Mouse (Mus musculus) stomach, postnatal 0 days (tissue): ENCODE results near the gene Hoxa10. TPM values are rescaled to one million over a fixed set of nuclear protein-coding genes. Genes with fewer than 3 reads are reported as not detected.

Experiments
- ATAC-seq: fragments of 200-750 bp; cut with Nextera tagmentation; 2 replicates; pipeline ENCODE4 v1.8.0; 2017; ENCODE audit not compliant: low FRiP score, low TSS enrichment
- DNase-seq: peaks from one replicate; pipeline ENCODE4 v3.0.0-alpha.2; 2016; ENCODE audit warnings: low spot score
- H3K27ac ChIP-seq: fragments of 300-500 bp; sonication (generic); replicated peaks from 2 replicates; pipeline ENCODE4 v1.5.1; 2014; ENCODE audit warnings: mild to moderate bottlenecking, control low read depth
- H3K27me3 ChIP-seq: fragments of 300-500 bp; sonication (generic); 2 replicates; pipeline ENCODE4 v1.6.1; 2014; ENCODE audit warnings: low read length; ENCODE audit not compliant: control insufficient read depth, insufficient read depth
- H3K36me3 ChIP-seq: fragments of 300-500 bp; sonication (generic); 2 replicates; pipeline ENCODE4 v1.6.1; 2014; ENCODE audit warnings: low read length, mixed read lengths; ENCODE audit not compliant: control insufficient read depth, insufficient read depth
- H3K4me1 ChIP-seq: fragments of 300-500 bp; sonication (generic); replicated peaks from 2 replicates; pipeline ENCODE4 v1.6.1; 2014; ENCODE audit warnings: antibody characterized with exemption; ENCODE audit not compliant: control insufficient read depth, insufficient read depth
- H3K4me2 ChIP-seq: fragments of 300-500 bp; sonication (generic); replicated peaks from 2 replicates; pipeline ENCODE4 v1.6.1; 2014; ENCODE audit warnings: low read depth, mild to moderate bottlenecking, control low read depth, moderate library complexity
- H3K4me3 ChIP-seq: fragments of 300-500 bp; sonication (generic); 2 replicates; pipeline ENCODE4 v1.5.1; 2014; ENCODE audit warnings: low read depth, low read length, control low read depth
- H3K9ac ChIP-seq: fragments of 300-500 bp; sonication (generic); 2 replicates; pipeline ENCODE4 v1.6.1; 2014; ENCODE audit warnings: mild to moderate bottlenecking, low read length, control low read depth, mixed read lengths
- H3K9me3 ChIP-seq: fragments of 300-500 bp; sonication (generic); 2 replicates; pipeline ENCODE4 v1.6.1; 2016; ENCODE audit warnings: low read length; ENCODE audit not compliant: control insufficient read depth
- CTCF ChIP-seq: IDR thresholded peaks from 2 replicates; pipeline ENCODE4 v1.5.1; 2016; ENCODE audit warnings: antibody characterized with exemption, low read depth, mild to moderate bottlenecking, moderate library complexity
- EP300 ChIP-seq: optimal IDR thresholded peaks from 2 replicates; pipeline ENCODE3; 2016; ENCODE audit warnings: antibody characterized with exemption
- WGBS: fragments of 180-500 bp; shearing (Covaris S2); extraction: QIAGEN DNeasy Blood & Tissue Kit; methylation state at CpG from one replicate; pipeline ENCODE4 v1.1.7; 2014; 5-methylcytosine and 5-hydroxymethylcytosine counted together
- microRNA counts: library from miRNA; unstranded; fragments of <30 nt; microRNA quantifications from one replicate; lab custom pipeline; 2015
- microRNA-seq: library from miRNA; unstranded; fragments of <30 nt; microRNA quantifications from one replicate; pipeline ENCODE4, GENCODE M21; 2016
- polyA plus RNA-seq: library from polyadenylated mRNA; unstranded; fragments of >200 nt; fragmentation: Nextera tagmentation; extraction: Ambion mirVana; gene quantifications from 2 replicates; pipeline ENCODE4 v1.2.1, GENCODE M21; 2015

Hoxa10 gene
- polyA plus RNA-seq, 1 experiment from 2014 or later, result not detected

DNA sequence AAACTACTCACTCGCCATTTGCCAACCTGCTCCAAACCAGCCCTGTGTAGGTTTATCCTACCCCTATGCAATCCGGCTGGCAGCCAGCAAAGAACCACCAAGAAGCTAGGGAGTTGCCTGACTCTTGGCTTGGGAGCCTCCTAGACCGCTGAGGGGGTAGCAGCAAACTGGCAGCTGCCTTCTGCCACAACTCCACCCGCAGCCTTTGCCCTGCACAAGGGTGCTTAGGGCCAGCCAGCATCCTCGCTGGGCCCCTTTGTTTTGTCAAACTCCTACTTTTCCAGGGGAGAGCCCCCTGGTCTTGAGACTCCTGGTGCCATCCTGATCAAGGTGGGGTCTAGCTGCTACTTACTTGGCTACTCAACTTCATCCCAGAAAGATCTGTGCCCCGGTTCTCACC, 56.0 kb downstream of the Hoxa10 start:
- Histone ChIP-seq H3K27ac (peak overlapping the region; percentile 61), H3K9me3 (no peaks in the 10 kb centered on the region), H3K36me3 (no peaks in the 10 kb centered on the region), H3K4me1 (peaks cover 3% of the 10 kb centered on the region; the same call in 1 of the 2 replicates), H3K4me2 (peak overlapping the region; percentile 34), H3K27me3 (peaks cover 2% of the 10 kb centered on the region; the same call in 1 of the 2 replicates), H3K4me3 (peak overlapping the region; percentile 17; the same call in 1 of the 2 replicates), H3K9ac (no peak overlapping the region)
- TF ChIP-seq EP300 (no peak), CTCF (no peak)
- WGBS, result 27% methylated on average over 6 of the region's 6 CpGs
- DNase-seq (no peak), ATAC-seq (no peak)

DNA sequence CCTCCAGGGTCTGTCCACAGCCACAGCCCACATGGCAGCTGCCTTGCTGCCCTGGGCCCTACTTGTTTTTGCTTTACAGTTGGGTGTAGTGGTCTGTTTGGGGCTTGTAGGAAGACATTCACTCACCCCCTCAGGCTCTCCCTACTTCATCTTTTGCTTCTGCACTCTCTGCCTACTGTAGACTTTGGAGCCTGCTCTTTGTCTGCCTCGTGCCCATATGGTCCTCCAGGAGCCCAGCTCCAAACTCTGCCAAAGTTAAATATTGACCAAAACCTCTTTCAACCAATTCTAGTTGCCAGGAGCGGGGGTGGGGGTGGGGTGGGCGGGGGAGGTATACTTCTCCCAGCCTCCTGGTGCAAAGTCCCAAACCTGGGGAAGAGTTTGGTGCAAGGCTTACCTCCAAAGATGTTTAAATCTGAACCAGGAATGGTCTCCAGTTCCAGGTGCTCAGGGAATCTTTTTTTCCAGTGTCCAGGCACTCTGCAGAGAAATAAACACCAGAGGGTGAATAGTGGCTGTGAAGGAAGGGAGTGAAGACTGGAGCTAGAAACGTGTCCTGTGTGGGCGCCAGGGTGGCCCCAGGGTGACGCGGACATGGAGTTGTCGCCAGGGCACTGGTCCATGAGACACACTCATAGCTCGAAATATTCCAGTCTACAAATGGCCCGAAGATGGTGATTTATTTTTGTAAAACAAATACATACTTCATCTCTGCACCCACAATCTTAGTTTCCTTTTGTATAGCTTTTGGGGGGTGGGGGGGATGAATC, 57.2 kb downstream of the Hoxa10 start:
- peak overlapping the region; percentile 23; the same call in 1 of the 2 replicates for H3K4me2 ChIP-seq
- ATAC-seq (no peak), DNase-seq (no peak)
- H3K27me3 ChIP-seq, result peaks cover 2% of the 10 kb centered on the region; the same call in 1 of the 2 replicates
- H3K9me3 ChIP-seq, result no peaks in the 10 kb centered on the region
- H3K4me1 ChIP-seq, result peaks cover 3% of the 10 kb centered on the region; the same call in 1 of the 2 replicates
- no peak overlapping the region for H3K9ac ChIP-seq
- 20% methylated on average over 10 of the region's 10 CpGs for WGBS
- H3K4me3 ChIP-seq, result no peak overlapping the region
- peak overlapping the region; percentile 75 for H3K27ac ChIP-seq
- H3K36me3 ChIP-seq, result no peaks in the 10 kb centered on the region
- no peak for TF ChIP-seq EP300
- no peak for TF ChIP-seq CTCF

DNA sequence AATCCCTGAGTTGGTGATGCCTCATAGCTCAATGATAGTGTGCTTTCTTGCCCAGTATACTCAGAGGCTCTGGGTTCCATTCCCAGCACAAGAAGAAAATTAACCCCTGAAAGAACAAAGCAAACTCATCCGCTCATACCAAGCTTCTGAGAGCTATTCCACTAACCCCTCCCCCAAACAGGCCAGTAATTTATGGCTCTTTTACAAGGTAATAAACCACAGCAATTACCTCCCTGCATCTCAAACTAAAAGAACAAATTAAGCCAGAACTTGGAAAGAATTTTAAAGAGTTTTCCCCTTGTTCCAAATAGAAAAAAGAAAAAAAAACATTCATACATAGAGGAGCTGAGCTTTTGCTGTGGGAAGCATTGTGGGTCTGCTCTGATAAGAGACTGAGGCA, 57.9 kb downstream of the Hoxa10 start:
- Histone ChIP-seq H3K36me3 (no peaks in the 10 kb centered on the region), H3K27me3 (peaks cover 2% of the 10 kb centered on the region; the same call in 1 of the 2 replicates), H3K4me3 (no peak overlapping the region), H3K9ac (no peak overlapping the region), H3K9me3 (no peaks in the 10 kb centered on the region), H3K4me2 (0 out of 2 replicates have a peak overlapping the region, but pooled peaks have one; percentile 5), H3K4me1 (peaks cover 3% of the 10 kb centered on the region; the same call in 1 of the 2 replicates), H3K27ac (peak overlapping the region; percentile 75)
- ATAC-seq, result no peak
- no peak for TF ChIP-seq CTCF
- TF ChIP-seq EP300, result no peak
- DNase-seq, result no peak
- 41% methylated on average over 1 of the region's 1 CpGs for WGBS

DNA sequence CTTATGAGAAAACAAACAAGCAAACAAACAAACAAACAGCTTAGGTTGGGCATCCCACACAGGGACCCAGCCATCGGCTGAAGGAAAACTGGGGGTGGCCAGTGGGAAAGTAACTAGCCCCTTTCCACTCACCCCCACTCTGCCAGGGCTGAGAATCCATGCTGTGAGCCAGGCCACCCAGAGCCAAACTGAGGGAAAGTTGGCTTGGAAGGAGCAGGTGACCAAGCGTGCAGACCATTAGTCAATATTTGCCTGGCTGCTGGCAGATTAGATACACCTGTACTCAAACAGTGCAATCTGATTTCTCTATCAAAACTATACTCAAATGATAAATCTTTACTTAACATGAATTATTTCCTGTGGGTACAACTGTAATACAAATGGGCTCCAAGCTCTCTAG, 58.6 kb downstream of the Hoxa10 start:
- Histone ChIP-seq H3K4me2 (no peak overlapping the region), H3K27ac (no peak overlapping the region), H3K9me3 (no peaks in the 10 kb centered on the region), H3K27me3 (peaks cover 2% of the 10 kb centered on the region; the same call in 1 of the 2 replicates), H3K4me3 (no peak overlapping the region), H3K36me3 (no peaks in the 10 kb centered on the region), H3K4me1 (no peaks in the 10 kb centered on the region; the same call in 1 of the 2 replicates), H3K9ac (no peak overlapping the region)
- WGBS, result 31% methylated on average over 2 of the region's 2 CpGs
- ATAC-seq (no peak), DNase-seq (no peak)
- TF ChIP-seq CTCF, result no peak
- TF ChIP-seq EP300, result no peak

MicroRNAs within 50 kb of the gene (microRNA counts, 519-probe panel; counts per million panel counts)
- microRNA mmu-miR-196b (lab: Ali Mortazavi, UCI), result not detected

Small RNA genes lying within 50 kb of the gene (microRNA-seq; reads per million reads assigned to microRNA genes)
- gene Mir196b, result 9.3 reads per million, percentile 15 among the genes with 10 or more reads in this experiment

Other genes with a start within 250 kb of the Hoxa10 start
- 26.8 and 27.3 TPM in 2 replicates for gene Skap2, start 228.3 kb downstream of the Hoxa10 start, polyA plus RNA-seq
- gene Hoxa1, start 82.5 kb downstream of the Hoxa10 start, polyA plus RNA-seq, result 0.35 and 0.56 TPM in 2 replicates
- 5.1 and 5.3 TPM in 2 replicates for gene Hoxa2, start 76.0 kb downstream of the Hoxa10 start, polyA plus RNA-seq
- 0.90 and 0.99 TPM in 2 replicates for gene 5730596B20Rik, start 63.4 kb downstream of the Hoxa10 start, polyA plus RNA-seq
- gene Hoxa4, start 49.1 kb downstream of the Hoxa10 start, polyA plus RNA-seq, result 2.5 and 2.6 TPM in 2 replicates
- 8.4 and 8.9 TPM in 2 replicates for gene Hoxa5, start 36.3 kb downstream of the Hoxa10 start, polyA plus RNA-seq
- 0.33 and 0.80 TPM in 2 replicates for gene Hoxa6, start 32.1 kb downstream of the Hoxa10 start, polyA plus RNA-seq
- 2.8 and 2.9 TPM in 2 replicates for gene Hoxa3, start 27.5 kb downstream of the Hoxa10 start, polyA plus RNA-seq
- 0.21 TPM in 1 of 2 replicates, not detected in the other for gene Gm28308, start 27.5 kb downstream of the Hoxa10 start, polyA plus RNA-seq
- gene Hoxa7, start 19.0 kb downstream of the Hoxa10 start, polyA plus RNA-seq, result 8.1 and 8.5 TPM in 2 replicates
- gene Hoxa9, start 9.8 kb downstream of the Hoxa10 start, polyA plus RNA-seq, result 0.13 and 0.61 TPM in 2 replicates
- not detected in 2 replicates for gene Hoxa11, start 5.0 kb upstream of the Hoxa10 start, polyA plus RNA-seq
- not detected in 2 replicates for gene Hoxa13, start 20.0 kb upstream of the Hoxa10 start, polyA plus RNA-seq
- not detected in 2 replicates for gene Evx1, start 72.6 kb upstream of the Hoxa10 start, polyA plus RNA-seq